Mouse (Mus musculus): ENCODE measurements around the gene Klk8.

- TF ChIP-seq GATA1 (IDR thresholded peaks at IDR 0.05; ENCODE audit: low read length) (no peak), TAL1 (IDR thresholded peaks at IDR 0.05; ENCODE audit: low read length) (no peak)
Measured at GRCm38 (mm10) chr7:43821581-43821980, 24.2 kb downstream of the Klk8 start.

Data from erythroblast, embryonic 14.5 days (primary cell).